Mouse (Mus musculus): ENCODE measurements around the gene Umod. TPM values are rescaled to one million over a fixed set of nuclear protein-coding genes. Genes with fewer than 3 reads are reported as not detected.

Gene Umod
- polyA plus RNA-seq, 1 experiment, result 2,888 TPM

DNA sequence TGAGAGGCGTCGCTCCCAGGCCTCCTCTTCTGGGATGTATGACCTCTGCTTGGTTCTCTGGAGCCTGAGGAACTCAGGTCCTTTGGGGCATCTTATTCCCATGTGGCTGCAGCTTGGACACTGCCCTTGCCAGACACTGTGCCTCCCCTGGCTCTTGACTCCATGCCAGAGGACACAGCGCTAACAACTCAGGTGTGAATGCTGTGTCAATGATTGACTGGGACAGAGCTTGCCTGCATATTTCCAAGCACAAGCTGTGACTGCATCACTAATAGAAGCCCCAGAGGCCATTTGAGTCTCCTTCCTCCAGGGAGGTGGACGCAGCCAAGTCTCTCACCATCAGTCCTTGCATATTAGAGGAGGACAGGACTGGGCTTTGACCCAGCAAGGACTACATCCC, 32.1 kb upstream of the Umod start:
- Histone ChIP-seq H3K4me1 (ENCODE audit: control insufficient read depth, insufficient read depth, low read length) (peaks cover 11% of the 10 kb centered on the region; the same call in 1 of the 2 replicates), H3K27ac (ENCODE audit: insufficient read depth, low read depth, low read length) (peak overlapping the region; percentile 93), H3K27me3 (replicated peaks; ENCODE audit: control insufficient read depth, insufficient read depth, low read length) (no peaks in the 10 kb centered on the region), H3K4me3 (ENCODE audit: insufficient read depth, low read depth, low read length) (no peak overlapping the region), H3K36me3 (ENCODE audit: control insufficient read depth, insufficient read depth, low read length) (no peaks in the 10 kb centered on the region)
- TF ChIP-seq CTCF (conservative IDR thresholded peaks at IDR 0.05; ENCODE audit: insufficient read depth, insufficient read length, low read depth, low read length), result no peak
- no peak for TF ChIP-seq POLR2A (IDR thresholded peaks at IDR 0.05; ENCODE audit: low read depth, low read length)
- DNase-seq, result peak; percentile 98
- 40% methylated on average over 4 of the region's 4 CpGs for whole genome bisulfite sequencing

DNA sequence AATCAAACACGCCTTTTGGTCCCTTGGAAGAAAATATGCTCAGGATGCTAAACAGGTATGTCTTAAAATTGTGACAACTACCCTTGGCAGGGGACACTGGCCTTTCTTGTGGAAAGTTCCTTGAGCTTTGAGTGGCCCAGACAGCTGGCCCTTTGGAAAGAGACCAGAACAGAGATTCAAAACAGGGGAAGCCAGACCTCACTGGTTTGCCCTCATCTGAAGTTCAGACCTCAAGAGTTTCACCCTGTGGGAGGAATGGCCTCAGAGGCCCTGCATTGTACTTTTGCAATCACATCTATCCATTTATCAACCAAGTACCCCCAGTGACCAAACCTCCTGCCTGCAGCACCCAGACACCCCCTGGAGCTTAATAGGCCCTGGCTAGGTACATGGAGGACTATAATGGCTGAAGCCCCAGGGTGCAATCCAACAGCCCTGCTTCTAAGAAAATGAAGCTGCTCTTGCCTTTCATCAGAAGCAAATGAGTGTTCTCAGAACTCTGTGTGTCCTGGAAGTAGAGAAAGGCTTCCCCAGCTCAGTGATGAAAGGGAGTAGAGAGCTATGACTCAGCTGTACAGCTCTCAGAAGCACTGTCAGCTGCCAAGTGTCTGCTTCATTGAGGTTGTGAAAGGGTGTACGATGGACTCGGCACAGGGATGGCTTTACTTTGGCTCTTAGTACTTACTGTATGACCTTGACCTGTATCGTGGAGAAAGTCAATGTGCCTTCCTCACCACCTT, 11.1 kb upstream of the Umod start:
- no peaks in the 10 kb centered on the region; the same call in 1 of the 2 replicates for H3K27me3 ChIP-seq (replicated peaks; ENCODE audit: control insufficient read depth, insufficient read depth, low read length)
- TF ChIP-seq POLR2A (IDR thresholded peaks at IDR 0.05; ENCODE audit: low read depth, low read length), result no peak
- WGBS, result 51% methylated on average over 4 of the region's 4 CpGs
- peak; percentile 65 for DNase-seq
- H3K27ac ChIP-seq (ENCODE audit: insufficient read depth, low read depth, low read length), result peak overlapping the region; percentile 54
- H3K4me3 ChIP-seq (ENCODE audit: insufficient read depth, low read depth, low read length), result no peak overlapping the region
- H3K36me3 ChIP-seq (ENCODE audit: control insufficient read depth, insufficient read depth, low read length), result no peaks in the 10 kb centered on the region
- H3K4me1 ChIP-seq (ENCODE audit: control insufficient read depth, insufficient read depth, low read length), result no peaks in the 10 kb centered on the region

DNA sequence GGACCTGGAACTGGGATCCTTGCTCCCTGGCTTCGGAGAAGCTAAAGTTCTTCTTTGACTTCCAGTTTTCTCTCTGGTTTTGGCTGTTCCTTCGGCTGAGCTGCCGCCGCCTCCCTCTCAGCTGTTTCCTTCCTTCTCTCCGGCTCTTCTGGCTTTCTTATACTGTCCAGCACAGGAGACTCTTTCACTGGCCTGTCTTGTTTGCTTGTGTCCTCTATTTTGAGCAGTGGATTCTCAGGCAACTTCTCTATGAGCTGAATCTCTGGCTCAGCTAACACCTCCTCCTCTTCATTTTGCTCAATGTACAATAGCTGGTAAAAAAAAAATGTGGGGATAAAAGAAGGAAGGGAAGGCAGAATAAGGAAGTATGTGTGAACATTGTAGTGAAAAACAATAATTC, 7.6 kb upstream of the Umod start:
- DNase-seq, result no peak
- 86% methylated on average over 5 of the region's 5 CpGs for WGBS
- Histone ChIP-seq H3K36me3 (ENCODE audit: control insufficient read depth, insufficient read depth, low read length) (no peaks in the 10 kb centered on the region), H3K27ac (ENCODE audit: insufficient read depth, low read depth, low read length) (no peak overlapping the region), H3K4me3 (ENCODE audit: insufficient read depth, low read depth, low read length) (no peak overlapping the region), H3K4me1 (ENCODE audit: control insufficient read depth, insufficient read depth, low read length) (no peaks in the 10 kb centered on the region), H3K27me3 (replicated peaks; ENCODE audit: control insufficient read depth, insufficient read depth, low read length) (no peaks in the 10 kb centered on the region)
- TF ChIP-seq POLR2A (IDR thresholded peaks at IDR 0.05; ENCODE audit: low read depth, low read length) (no peak), CTCF (conservative IDR thresholded peaks at IDR 0.05; ENCODE audit: insufficient read depth, insufficient read length, low read depth, low read length) (no peak)

DNA sequence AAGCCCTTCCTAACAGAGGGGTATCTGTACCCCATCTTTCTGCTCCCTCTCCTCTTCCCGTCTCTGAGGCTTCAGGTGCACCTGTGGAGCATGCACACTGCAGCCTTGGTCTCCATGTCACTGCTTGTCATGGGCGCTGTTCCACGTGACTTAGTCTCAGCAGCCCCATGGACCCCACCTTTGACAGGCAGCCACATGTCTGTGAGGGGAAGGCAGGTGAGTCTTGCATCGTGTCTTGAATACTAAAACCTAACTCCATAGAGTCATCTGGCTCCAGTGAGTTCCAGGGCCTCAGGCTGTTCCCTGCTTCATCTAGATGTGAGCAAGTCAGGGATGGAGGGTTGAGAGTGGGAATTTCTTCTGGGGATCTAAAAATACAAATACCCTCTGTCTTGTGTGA, 5.1 kb upstream of the Umod start:
- WGBS, result 81% methylated on average over 4 of the region's 4 CpGs
- peaks cover 5% of the 10 kb centered on the region; the same call in 1 of the 2 replicates for H3K4me1 ChIP-seq (ENCODE audit: control insufficient read depth, insufficient read depth, low read length)
- H3K36me3 ChIP-seq (ENCODE audit: control insufficient read depth, insufficient read depth, low read length), result no peaks in the 10 kb centered on the region
- H3K27ac ChIP-seq (ENCODE audit: insufficient read depth, low read depth, low read length), result peak overlapping the region; percentile 88
- peak; percentile 67 for DNase-seq
- TF ChIP-seq POLR2A (IDR thresholded peaks at IDR 0.05; ENCODE audit: low read depth, low read length) (no peak), CTCF (conservative IDR thresholded peaks at IDR 0.05; ENCODE audit: insufficient read depth, insufficient read length, low read depth, low read length) (no peak)
- no peak overlapping the region for H3K4me3 ChIP-seq (ENCODE audit: insufficient read depth, low read depth, low read length)
- H3K27me3 ChIP-seq (replicated peaks; ENCODE audit: control insufficient read depth, insufficient read depth, low read length), result no peaks in the 10 kb centered on the region

DNA sequence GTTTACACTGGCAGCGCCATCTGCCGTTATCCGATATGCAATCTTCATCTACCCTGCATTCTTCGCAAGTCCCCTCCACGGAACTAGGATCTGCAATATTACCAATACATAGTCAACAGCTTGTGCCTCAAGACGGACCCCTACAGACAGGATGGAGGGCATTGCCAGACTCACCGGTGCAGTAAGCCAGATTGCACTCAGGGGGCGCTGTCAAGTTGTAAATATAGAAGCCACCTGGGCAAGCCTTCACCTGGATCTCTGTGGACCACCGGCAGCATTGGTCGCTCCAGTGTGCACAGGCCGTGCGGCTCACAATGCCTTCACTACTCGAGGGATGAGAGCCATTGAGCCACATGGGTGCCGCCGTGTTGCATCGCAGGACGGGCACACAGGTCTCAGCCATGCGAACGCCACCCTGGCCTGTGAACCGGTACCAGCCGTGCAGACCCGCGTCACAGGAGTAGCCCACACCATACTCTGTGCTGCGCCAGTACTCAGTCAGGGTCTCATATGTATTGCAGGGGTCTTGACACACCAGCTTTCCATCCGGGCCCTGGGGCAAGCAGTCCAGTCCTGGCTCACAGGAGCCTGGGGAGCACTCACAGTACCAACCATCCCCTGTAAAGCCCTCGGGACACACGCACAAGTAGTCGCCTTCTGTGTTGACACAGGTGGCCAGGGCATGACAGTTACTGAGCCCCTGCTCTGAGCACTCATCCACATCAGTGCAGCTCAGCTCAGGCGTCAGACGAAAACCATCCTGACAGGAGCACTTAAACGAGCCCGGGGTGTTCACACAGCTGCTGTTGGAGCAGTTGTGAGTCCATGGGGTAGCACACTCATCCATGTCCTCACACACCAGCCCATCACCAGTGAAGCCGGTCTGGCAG, 2.3 kb downstream of the Umod start:
- Histone ChIP-seq H3K4me1 (ENCODE audit: control insufficient read depth, insufficient read depth, low read length) (peaks cover 8% of the 10 kb centered on the region; the same call in 1 of the 2 replicates), H3K4me3 (ENCODE audit: insufficient read depth, low read depth, low read length) (peak overlapping the region; percentile 50), H3K36me3 (ENCODE audit: control insufficient read depth, insufficient read depth, low read length) (no peaks in the 10 kb centered on the region), H3K27ac (ENCODE audit: insufficient read depth, low read depth, low read length) (peak overlapping the region; percentile 84), H3K27me3 (replicated peaks; ENCODE audit: control insufficient read depth, insufficient read depth, low read length) (no peaks in the 10 kb centered on the region)
- WGBS, result 51% methylated on average over 33 of the region's 33 CpGs
- TF ChIP-seq POLR2A (IDR thresholded peaks at IDR 0.05; ENCODE audit: low read depth, low read length) (no peak), CTCF (conservative IDR thresholded peaks at IDR 0.05; ENCODE audit: insufficient read depth, insufficient read length, low read depth, low read length) (no peak; the same call in 1 of the 2 replicates)
- peak; percentile 54 for DNase-seq

DNA sequence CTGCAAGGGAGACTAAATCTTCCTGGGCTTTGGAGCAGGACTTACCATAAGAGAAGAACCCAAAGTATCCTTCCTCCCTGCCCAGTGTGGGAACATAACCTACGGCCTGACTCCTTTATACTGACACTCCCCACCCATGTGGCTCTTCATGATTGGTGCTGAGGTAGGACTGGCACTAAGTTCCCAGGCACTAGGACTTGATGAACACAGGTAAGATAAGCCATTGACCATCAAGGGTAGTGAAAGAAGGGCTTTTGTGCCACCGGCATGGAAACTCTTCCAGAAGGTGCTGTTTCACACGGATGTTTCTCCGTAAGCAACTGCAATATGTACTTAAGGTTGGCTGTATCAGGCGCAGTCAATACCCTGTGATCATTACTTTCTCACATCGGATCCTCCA, 19.9 kb downstream of the Umod start, which contains the start of gene Gp2:
Gp2 (minus strand) TSS at position 101 of the 400 bp plus-strand sequence.
- 89% methylated on average over 6 of the region's 6 CpGs for WGBS
- no peak for DNase-seq
- TF ChIP-seq CTCF (conservative IDR thresholded peaks at IDR 0.05; ENCODE audit: insufficient read depth, insufficient read length, low read depth, low read length) (no peak), POLR2A (IDR thresholded peaks at IDR 0.05; ENCODE audit: low read depth, low read length) (no peak)
- no peak within 1 kb of the TSS for H3K27ac ChIP-seq (ENCODE audit: insufficient read depth, low read depth, low read length)
- H3K4me3 ChIP-seq (ENCODE audit: insufficient read depth, low read depth, low read length), result no peak within 1 kb of the TSS
- no peaks in the 10 kb centered on the region for H3K27me3 ChIP-seq (replicated peaks; ENCODE audit: control insufficient read depth, insufficient read depth, low read length)
- 0 out of 2 replicates have a peak, but pooled peaks cover 3% of the 10 kb centered on the region for H3K4me1 ChIP-seq (ENCODE audit: control insufficient read depth, insufficient read depth, low read length)
- no peaks in the 10 kb centered on the region; the same call in 1 of the 2 replicates for H3K36me3 ChIP-seq (ENCODE audit: control insufficient read depth, insufficient read depth, low read length)

DNA sequence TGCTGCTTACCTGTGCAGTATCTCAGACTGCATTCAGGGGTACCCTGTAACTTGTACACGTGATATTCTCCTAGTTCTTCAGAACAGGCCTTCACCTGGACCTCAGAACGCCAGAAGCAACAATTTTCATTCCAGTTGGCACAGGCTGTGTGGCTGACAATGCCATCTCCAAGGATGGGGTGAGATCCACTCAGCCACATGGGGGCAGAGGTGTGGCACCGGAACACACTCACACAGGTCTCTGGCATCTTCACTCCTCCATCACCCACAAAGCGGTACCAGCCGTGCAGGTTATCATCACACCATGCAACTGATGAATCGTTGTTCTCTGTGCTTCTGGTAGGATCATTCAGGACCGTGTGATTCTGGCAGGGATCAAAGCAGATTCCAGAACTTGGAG, 24.9 kb downstream of the Umod start:
- 0 out of 2 replicates have a peak, but pooled peaks cover 2% of the 10 kb centered on the region for H3K4me1 ChIP-seq (ENCODE audit: control insufficient read depth, insufficient read depth, low read length)
- 60% methylated on average over 7 of the region's 7 CpGs for WGBS
- TF ChIP-seq POLR2A (IDR thresholded peaks at IDR 0.05; ENCODE audit: low read depth, low read length), result no peak
- TF ChIP-seq CTCF (conservative IDR thresholded peaks at IDR 0.05; ENCODE audit: insufficient read depth, insufficient read length, low read depth, low read length), result peak; percentile 65
- no peak overlapping the region for H3K4me3 ChIP-seq (ENCODE audit: insufficient read depth, low read depth, low read length)
- no peak overlapping the region for H3K27ac ChIP-seq (ENCODE audit: insufficient read depth, low read depth, low read length)
- no peaks in the 10 kb centered on the region for H3K36me3 ChIP-seq (ENCODE audit: control insufficient read depth, insufficient read depth, low read length)
- H3K27me3 ChIP-seq (replicated peaks; ENCODE audit: control insufficient read depth, insufficient read depth, low read length), result no peaks in the 10 kb centered on the region
- no peak for DNase-seq

Data from kidney, adult 2 months (tissue).